Mouse (Mus musculus) kidney, adult 11 months (tissue): Measurements from ENCODE around the gene Map3k7cl.

ENCODE experiments used
- DNase-seq: peaks from one replicate; pipeline ENCODE4 v3.0.0; 2022

The Map3k7cl gene

GRCm38 (mm10) chr16:87644111-87644770 is 91.1 kb downstream of the Map3k7cl start:
- DNase-seq = no peak
